Mouse (Mus musculus) right cerebral cortex, adult 18-20 months (tissue): ENCODE measurements at regions not wholly inside any gene's neighbourhood (a gene's known extent, or its start where the extent isn't known, plus 50 kb on each side); places are given as distances from the start of the nearest gene placed in this dataset.

Source experiments
- DNase-seq: peaks from one replicate; pipeline ENCODE4 v3.0.0; 2022; ENCODE audit warnings: mixed read lengths

DNA sequence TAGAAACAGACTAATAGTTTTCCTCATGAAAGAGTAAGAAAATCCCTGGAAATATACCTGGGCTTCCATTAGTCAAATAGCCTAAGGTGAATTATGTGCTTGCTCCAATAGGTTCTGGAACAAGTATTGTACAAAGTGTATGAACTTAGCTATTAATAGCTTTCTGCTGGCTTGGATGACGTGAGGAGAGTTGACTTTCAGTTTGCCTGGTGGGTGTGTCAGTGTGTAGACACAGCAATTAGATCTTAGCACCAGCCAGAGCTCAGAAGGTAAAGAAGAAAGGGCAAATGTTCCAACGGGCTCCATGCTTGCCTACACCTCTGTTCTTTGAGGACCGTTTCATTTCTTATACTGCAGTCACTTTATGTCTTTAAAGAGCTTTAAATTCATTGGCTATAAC, 654.8 kb upstream of the Mef2c start:
- no peak for DNase-seq

DNA sequence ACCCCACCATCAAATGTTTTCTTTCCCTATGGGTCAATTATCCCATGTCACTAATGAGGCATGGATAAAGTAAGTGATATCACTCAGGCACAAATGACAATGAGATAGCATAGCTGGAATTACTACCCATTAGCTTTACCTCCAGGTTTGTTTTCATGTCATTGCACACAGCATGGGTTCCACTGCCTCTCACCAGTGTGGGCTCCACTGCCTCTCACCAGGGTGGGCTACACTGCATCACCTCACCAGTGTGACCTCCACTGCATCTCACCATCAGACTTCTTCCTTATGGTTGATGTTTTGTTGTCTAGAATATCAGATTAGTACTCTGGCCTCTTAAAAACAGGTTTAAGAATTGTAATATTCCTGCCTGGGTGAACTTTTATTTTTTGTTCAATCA, 634.0 kb upstream of the Mef2c start:
- no peak for DNase-seq

DNA sequence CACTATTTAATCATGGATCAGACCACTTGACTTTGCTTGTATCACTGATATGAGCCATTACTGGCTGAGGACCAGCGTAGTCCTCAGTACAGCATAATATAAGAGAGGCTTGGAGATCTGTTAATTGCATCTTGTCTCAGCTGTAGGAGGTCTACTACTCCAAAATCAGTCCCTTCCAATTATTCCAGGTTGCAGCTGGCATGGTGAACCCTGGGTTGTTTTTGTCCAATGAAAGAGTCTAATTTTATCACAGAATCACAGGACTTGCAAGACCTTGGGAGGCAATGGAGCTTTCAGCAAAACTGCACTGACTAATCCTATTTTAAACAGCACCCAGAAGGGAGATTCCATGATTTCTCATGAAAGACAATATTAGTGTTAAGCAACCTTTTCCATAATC, 629.7 kb upstream of the Mef2c start:
- no peak for DNase-seq

DNA sequence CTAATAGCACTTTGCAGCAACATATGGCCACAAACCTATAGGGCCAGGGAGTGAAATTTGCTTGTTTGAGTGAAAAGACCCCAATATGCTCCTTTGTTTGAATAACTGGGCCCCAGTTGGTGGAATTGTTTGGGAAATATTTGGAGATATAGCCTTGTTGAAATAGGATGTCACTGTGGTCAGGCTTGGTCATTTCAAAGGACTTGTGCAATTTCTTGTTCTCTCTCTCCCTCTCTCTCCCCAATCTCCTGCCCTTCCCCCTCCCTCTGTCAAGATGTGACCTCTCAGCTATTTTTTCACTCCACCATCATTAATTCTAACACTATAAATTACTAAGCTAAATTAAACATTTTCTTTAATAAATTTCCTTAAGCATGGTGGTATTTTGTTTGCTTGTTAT, 620.5 kb upstream of the Mef2c start:
- no peak for DNase-seq

DNA sequence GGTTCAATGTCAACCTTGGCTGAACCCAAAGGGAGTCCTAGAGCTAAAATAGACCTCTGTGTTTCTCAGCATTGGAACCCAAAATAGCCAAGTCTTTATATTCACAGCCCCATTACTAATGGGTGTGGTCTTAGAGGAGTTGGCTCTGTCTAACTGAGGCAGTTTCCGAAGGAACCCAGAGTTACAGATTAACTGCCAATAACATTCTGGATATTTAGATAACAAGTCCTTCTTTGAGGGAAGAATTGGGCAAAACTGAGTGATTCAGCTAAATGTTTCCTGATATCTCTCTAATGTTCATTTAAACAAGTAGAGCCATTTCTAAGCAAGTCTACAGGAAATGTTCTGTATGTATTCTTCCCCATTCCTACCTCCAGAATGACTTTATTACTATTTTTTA, 615.1 kb upstream of the Mef2c start:
- DNase-seq, result no peak

DNA sequence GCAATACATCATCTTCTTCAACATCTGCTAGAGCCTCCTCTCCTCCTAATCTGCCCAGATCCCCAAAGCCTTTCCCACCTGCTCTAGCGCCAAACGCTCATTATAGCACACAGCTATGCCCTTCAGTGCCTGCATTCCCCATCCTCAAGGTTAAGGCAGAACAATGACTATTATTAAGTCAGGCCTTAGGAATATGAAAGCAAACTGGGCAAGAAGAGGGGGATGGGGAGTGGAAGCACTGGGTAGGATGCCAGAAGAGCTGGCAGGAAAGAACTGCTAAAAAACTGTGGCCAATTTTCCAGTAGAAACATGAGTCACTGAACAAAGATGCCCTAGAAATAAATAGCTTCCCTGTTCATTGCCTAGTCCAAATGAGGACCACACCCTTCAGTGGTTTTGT, 611.1 kb upstream of the Mef2c start:
- DNase-seq, result peak; percentile 39

DNA sequence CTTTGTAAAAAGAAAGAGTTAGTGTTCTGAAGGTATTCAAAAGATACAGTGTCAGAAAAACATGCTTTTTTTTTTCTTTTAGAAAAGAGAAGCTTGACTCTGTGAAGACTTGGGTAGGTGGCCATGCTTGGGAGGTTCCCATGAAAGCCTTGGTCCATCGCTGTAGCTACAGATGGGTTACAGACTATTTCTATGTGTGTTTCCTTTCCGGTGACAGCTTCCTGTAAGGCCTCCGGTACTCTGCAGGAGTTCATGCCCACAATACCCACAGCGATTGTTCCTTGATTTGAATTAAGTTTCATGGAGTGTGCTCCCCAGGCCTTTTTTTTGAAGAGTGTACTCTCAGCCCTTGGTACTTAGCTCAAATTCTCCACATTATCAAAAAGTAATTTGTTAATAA, 604.1 kb upstream of the Mef2c start:
- no peak for DNase-seq

DNA sequence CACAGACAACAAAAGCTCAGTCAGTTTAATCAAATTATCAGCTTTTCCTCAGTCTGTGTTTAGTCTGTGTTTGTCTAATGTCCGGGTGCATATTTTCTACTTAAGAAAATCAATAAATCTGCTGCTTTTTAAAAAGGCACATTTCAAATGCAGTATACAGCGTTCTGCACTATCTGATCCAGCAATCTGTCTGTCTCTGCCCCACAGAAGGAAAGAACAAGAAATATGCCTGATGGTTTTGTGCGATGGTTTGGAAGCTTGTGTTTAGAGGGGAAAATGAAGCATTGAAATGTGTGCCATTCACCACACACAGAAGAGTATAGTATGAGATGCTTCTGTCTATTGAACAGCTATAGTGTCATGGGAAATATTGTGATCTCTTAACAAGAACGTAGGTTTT, 601.7 kb upstream of the Mef2c start:
- no peak for DNase-seq

DNA sequence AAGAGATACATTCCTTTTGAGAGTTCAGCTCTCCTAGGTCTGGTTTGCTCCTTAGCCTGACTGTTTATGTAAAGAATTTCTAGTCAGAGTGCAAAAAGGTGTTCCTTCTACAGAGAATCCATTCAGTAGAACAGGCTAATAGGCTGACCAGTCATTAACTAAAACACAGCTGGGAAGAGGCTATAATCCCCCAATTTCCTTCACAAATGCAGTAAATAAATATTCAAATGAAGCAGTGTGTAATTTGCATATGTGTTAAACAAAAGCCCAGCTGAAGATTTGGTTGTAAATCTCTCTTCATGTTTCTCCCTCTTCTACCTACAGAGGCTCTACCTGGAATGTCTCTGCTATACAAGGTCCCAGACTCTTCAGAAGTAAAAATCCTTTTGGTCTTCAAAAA, 600.2 kb upstream of the Mef2c start:
- no peak for DNase-seq

DNA sequence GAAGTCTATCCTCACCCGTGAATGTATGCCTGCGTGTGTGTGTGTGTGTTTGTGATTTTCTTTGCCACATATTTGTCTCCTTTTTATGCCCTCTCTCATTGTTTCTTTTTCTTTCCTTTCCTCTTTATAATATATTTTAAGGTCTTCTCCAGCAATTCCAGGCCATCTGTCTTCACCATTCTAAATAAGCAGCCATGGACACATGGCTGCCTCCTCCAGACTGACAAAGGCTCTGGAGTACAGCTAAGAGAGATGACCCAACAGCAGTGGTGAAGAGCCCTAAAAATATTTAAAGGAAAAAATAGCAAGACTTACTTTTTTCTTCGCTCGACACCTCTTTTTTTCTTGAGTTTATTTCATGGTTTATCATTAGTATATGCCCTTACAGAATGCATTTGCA, 596.1 kb upstream of the Mef2c start:
- DNase-seq, result peak; percentile 15

DNA sequence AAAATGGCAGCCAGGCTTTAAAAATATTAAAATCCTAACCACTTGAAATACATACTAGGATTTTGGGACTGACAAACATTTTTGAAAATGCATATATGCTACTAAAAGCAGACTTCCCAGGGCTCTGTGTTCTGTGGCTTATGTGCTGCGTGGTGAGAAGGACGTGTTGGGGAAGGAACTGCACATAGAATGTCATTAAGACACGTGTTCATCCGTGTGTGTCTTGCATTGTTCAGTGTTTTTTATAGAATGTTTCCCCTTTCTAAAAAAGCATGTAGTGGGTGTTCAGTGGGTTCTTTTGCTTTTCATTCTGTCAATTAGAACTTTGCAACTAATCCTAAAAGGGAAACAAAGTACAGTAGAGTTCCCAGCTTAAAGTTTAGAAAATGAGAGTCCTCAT, 594.7 kb upstream of the Mef2c start:
- peak; percentile 17 for DNase-seq

DNA sequence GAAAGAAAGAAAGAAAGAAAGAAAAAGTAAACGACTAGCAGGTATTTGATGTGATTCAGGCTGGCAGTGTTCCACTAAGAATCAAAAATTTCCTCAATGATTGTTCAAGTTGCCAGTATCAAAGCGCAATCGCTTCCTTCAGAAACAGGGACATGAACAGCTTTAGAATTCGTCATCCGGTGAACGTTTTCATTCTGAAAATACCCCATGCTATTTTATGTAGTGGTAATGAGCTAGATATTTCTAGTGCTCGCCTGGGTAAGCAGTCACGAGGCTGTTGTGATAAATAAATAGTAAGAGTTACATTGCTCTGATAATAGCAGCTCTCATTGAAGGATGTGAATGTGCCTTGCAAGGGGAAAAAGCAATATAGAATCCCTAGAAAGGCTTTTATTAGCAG, 591.0 kb upstream of the Mef2c start:
- peak; percentile 21 for DNase-seq

DNA sequence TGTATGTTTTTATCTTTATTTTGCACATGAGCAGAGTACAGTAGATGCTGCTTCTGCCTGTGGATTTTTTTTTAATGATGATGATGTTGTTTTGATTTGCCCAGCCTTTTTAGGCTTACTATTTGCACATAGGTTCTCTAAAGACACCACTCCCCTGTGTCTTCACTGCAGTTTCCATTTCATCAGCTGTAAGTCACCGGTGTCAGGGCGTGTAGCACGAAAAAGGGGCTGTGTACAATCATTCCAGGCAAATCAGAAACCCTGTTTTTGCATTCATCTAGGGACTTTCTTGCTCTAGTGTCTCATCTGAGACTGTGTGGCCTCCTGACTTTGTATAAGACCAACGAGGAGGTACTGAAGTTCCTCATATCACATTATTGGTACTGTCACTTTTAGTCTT, 588.6 kb upstream of the Mef2c start:
- DNase-seq, result no peak

DNA sequence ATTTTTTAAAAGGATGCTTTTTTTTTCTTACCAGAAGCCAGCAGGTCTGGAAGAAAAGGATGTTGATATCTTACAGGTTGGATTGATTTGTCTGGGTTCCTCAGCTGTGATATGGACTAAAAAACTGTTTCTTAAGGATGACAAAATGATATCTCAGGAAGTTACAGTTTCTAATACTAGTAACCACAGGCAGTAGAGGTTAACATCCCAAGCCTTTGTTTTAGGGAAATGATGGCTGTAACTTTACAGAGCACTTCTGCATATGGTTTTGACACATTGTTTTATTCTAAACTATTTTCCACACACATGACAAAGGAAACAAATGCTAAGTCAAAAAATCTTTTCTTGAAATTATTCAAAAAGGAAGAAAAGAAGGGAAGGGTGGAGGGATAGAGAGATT, 573.8 kb upstream of the Mef2c start:
- DNase-seq, result no peak

DNA sequence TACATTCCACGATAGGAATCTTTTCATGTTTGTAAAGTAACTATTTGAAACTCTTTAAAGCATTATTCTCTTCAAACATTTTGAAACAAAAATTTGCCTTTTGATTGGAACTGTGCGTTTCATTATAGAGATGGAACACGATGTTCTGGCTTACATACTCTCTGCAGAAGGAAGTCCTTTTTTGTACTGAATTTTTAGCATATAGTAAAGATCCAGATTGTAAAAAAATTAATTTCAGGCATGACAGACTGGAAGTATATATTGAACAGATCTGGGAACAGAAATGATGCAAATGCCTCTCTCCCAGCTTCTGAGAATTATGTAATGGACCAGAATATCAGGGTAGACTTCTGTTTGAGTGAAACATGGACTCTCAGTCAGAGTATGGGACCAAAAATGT, 566.0 kb upstream of the Mef2c start:
- DNase-seq, result no peak

DNA sequence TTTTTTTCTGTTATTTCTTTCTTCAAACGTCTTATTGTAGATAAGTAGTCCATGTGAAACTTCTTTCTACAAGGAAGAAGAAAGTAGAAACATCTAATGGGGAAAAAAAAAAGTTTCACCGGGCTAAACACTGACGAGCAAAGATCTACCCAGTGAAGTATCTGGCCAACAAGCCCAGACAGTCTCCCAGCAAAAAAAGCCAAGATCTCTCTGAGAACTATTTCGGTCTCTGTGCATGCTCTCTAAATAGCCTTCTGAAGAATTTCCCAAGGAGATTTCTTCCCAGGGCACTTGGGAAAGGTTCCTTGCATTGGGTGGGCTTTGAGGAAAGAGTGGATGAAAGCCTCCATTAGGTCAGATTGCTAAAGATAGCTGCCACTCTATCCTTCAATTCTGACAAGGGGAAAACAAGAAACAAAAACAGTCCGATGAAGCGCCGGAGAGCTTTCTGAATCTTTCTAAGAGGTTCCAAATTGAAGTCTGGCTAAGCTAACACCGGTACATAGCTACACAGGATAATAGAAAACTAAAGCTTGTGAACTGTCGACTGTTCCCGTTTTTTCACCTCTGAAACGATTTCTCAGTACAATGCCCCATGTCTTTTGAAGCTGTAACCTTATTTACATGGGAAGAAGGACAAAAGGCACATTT, 561.0 kb upstream of the Mef2c start:
- peak; percentile 30 for DNase-seq

DNA sequence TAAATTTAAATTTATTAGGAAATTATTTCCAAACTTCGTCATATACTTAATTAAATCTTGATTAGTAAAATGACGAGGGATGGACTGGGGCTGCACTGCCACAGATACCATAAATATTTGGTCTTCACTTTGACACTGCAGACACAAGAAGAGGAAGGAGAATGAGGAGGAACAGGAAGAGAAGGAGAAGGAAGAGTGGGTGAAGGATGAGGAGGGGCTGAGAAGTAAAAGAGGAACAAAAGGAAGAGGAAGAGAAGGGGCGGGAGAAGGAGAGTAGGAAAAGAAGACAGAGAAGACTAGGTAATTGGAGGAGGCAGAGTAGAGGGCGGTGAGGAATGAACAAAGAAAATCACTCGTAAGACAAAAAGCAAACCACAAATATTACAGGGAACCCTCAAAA, 556.9 kb upstream of the Mef2c start:
- no peak for DNase-seq

DNA sequence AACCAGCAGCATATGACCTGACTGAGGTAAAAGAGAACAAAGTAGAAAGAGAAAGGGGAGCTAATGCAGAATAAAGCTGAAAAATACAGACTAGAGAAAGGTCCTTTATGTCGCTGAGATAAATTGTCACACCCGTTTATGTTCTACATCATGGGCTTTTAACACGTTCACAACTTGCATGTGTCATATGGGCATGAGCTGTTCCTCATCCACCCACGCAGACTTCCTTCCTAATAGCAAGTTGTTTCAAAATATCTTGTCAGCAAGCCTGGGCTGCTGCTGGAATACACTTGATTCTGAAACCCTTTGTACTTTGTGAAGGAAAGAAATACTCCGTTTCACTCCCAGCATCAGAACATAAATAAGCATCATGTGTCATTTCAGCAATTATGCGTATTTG, 554.3 kb upstream of the Mef2c start:
- peak; percentile 73 for DNase-seq

DNA sequence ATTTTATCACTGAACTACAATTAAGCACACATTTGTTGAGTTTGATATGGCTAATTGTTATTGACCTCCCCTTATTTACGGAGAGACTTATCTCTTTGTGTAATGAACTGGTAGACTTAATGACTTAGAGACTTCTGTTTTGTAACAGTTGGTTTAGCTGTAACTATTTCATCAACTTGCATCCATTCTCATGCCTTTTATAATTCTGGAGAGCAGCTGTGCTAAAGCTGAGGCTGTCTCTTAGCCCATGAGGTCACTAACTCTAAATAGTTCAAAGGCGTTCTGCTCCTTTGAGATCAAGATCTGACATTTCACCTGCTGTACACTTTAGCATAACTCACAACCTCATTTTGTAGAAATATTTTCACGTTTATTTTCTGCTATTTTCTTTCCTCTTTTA, 541.5 kb upstream of the Mef2c start:
- DNase-seq, result no peak

DNA sequence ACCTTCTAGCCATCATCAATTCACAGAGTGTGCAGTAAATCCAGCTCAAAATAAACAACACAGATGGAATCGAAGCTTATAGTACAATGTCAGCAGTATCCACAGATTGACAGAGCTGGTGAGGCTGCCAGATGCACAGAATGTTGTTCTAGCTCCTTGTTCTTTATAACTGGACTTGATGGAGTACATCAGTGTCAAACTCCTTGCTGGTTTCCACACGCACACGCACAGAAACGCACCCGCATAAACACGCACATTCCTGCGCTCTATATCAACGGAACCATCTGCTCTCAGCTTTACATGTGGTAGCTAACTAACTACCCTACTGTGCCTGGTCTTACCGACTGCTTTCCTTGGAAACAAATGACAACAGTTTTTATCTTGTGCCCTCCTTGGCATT, 532.1 kb upstream of the Mef2c start:
- peak; percentile 22 for DNase-seq

DNA sequence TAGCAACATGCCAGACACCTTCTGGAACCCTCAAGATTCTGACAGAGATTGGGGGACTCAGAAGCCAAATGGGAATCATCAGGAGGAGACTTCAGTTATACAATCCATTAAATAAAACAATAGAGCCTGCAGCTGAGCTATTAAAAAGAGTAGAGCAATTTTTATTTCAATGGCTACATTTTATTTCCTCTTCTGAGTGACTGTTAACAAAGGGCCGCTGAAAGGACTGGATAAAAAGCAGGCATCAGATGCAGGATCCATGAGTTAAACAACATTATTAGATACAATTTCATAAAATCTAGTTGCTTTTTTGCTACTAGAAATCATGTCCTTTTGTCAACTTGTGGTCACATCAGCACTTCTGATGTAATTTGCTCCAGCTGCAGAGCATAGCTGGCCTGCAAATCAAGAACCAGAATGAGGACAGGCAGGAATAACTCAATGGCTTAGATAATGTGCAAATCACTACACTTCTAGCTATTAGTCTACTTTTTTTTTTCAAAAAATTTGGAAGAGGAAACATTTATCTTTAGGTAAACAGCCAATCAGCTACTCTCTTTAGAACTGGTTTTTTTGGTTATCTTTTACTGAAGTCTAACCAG, 529.5 kb upstream of the Mef2c start:
- no peak for DNase-seq

DNA sequence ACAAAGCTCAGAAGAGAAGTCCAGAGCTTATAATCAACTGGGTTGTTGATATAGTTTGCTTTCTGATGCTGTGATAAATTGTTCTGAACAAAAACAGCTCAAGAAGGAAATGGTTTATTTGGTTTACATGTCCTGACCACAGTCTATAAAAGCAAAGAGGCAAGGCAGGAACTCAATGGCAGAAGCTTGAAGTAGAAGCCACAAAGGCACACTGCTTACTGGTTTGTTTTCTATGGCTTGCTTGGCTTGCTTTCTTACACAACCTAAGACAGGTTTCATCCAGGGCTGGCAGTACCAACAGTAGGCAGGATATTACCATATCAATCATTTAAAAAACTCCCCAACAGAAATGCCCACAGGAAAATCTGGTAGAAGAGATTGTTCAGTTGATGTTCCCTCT, 502.7 kb upstream of the Mef2c start:
- no peak for DNase-seq

DNA sequence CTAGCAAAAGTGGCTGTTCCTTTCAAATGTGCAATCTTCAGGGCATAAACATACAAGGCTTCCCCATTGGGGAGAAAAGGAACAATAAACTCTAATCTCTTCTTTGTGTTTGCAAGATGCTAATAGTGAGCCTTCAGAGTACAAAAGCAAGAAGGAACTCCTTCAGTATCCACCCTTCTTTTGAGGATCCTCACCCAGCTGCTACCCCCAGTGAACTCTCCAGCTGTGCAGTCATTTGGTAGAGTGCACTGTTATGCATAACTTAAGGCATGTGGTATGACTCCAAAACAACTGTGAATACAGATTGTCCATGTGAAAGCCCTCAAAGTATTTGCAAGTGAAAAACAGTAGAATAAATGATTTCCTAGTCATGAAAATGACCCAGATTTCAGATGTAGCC, 487.1 kb upstream of the Mef2c start:
- DNase-seq, result no peak

DNA sequence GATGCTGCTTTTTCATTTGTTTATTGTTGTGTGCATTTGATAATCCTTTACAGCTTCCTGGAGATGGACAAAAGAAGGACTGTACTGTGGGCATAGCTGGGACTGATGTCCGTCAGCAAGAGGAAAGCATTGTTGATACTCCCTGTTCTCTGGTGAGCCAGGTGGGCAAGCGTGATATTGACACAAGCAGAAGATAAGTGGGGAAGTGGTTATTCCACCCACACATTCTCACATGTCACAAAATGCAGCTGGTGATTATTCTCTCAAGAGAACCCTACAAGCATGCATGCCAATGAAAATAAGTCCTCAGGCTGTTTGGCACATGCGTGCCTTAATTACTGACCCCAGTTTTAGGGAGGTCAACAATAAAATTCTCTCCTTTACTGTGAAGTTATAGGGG, 483.0 kb upstream of the Mef2c start:
- no peak for DNase-seq

DNA sequence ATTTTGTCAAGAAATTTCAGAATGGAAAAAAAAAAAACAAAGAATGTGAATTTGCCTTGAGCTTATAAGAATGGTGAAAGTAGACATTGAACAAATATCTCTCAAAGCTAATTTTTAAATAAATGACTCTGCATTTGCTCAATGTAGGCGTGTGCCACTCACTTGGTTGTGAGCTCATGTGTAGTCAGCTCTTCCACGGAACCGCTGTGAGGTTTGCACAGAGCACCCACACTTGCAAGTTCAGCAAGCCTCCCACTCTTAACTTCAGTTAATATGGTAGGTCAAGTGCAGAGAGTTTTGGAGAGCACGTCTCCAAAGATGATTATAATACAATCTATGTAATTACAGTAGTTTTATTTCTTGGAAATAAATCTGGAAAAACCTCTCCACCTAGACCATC, 479.9 kb upstream of the Mef2c start:
- peak; percentile 34 for DNase-seq
